Mouse (Mus musculus) embryonic fibroblast, embryonic 13.5 days (primary cell): ENCODE results near the gene Galnt18.

Experiments used
- CTCF ChIP-seq: IDR thresholded peaks from 2 replicates; pipeline ENCODE4 v1.5.1; 2011; ENCODE audit warnings: mild to moderate bottlenecking, control low read depth, low read length, moderate library complexity, borderline replicate concordance; ENCODE audit not compliant: insufficient read depth
- POLR2A ChIP-seq: IDR thresholded peaks from 2 replicates; pipeline ENCODE4 v1.6.1; 2011; ENCODE audit warnings: low read depth, mild to moderate bottlenecking, control low read depth, low read length, moderate library complexity

GRCm38 (mm10) chr7:111811036-111811435, 31.3 kb upstream of the Galnt18 start:
- TF ChIP-seq POLR2A (no peak), CTCF (no peak)
